Mouse (Mus musculus): ENCODE results near the gene Gltpd2.

- no peak for TF ChIP-seq CTCF (IDR thresholded peaks at IDR 0.05; ENCODE audit: low read depth, low read length)
- TF ChIP-seq EP300 (IDR thresholded peaks at IDR 0.05; ENCODE audit: insufficient read depth, low read depth, low read length) = no peak
These were observed 25.5 kb downstream of the Gltpd2 start for GRCm38 (mm10) chr11:70544496-70544895.
